Mouse (Mus musculus) thymus, postnatal 25 days (tissue): Measurements from ENCODE around the gene Mettl3.

Experiments
- DNase-seq: peaks from one replicate; pipeline ENCODE4 v3.0.0; 2022

The Mettl3 gene

DNA sequence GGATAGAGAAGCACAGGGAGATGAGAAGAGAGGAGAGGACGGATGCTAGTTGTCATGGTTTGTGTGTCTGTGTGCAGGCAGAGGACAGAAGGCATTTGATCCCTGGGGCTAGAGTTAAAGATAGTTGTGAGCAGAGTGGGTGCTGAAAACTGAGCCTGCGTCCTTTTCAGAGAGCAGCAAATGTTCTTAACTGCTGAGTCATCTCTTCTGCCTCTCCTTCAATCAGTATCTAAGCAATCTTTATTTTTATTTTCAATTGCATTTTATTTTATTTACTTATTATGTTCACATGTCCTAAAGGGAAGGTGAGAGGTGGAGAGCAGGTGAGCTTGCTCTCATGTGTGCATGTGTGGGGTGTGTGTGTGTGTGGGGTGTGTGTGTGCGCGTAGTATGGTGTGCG, 21.3 kb downstream of the Mettl3 start:
- no peak for DNase-seq

GRCm38 (mm10) chr14:52279747-52280120, 25.2 kb downstream of the Mettl3 start:
- DNase-seq, result no peak

- DNase-seq, result peak; percentile 100
Observed at GRCm38 (mm10) chr14:52278932-52279746, 25.8 kb downstream of the Mettl3 start, which contains the start of the genes Tox4 and Rab2b. Gene Tox4, plus strand, starts transcription at chr14:52279146. Gene Rab2b, minus strand, starts transcription at chr14:52279545.

- DNase-seq, result no peak
Observed at GRCm38 (mm10) chr14:52277210-52277609, 27.7 kb downstream of the Mettl3 start.

GRCm38 (mm10) chr14:52272781-52273180, 32.1 kb downstream of the Mettl3 start:
- DNase-seq, result no peak

DNA sequence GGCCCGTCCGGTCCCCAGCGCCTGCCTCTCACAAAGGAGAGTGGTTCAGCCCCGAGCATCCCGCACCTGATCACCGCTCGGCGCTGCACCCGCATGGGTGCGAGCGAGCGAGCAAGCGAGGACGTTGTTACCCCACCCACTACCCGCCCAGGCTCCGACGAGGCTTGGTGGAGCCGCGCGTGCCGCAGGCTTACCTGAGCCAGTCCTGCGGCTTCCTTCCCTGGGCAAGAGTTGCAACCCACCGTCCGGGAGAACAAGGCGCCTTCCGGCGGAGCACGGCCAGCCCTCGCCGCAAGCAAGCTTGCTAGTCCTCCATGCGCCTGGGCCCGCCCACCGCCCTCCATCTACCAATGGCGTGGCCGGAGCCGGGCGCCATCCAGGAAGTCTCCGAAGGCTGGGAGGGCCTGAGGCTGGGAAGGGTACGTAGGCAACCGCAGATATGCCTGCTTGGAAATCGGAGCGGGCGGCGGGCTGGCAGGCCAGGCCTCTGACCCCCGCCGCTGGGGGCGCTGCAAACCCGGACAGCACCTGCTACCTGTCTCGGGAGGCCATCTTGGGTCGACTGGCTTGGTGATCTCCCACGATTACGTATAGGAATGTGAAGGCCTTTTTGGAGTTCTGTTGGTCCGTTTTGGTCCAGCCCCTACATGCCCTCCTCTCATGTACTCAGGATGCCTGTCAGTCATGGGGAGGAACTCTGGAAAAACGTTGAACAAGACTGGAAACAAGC, 47.3 kb downstream of the Mettl3 start, which contains the start of gene Chd8:
Chd8 (minus strand) TSS at position 297 of the 730 bp plus-strand sequence.
- DNase-seq, result peak; percentile 98

- DNase-seq, result peak; percentile 40
Observed at GRCm38 (mm10) chr14:52256311-52257175, 48.4 kb downstream of the Mettl3 start.

- no peak for DNase-seq
Observed at GRCm38 (mm10) chr14:52246129-52246528, 58.8 kb downstream of the Mettl3 start.
